Mouse (Mus musculus): ENCODE results near the gene H2afx. TPM values are rescaled to one million over a fixed set of nuclear protein-coding genes. Genes with fewer than 3 reads are reported as not detected.
"Not testable (repeated sequence)": the region's sequence is repeated elsewhere in the genome, so short reads cannot be mapped to it uniquely, and the experiment has no call there.

The H2afx gene
- total RNA-seq, 2 experiments from 2014 or later = 21.6 to 35.0 TPM

- intact Hi-C loops (cut with DNase I) = no loop called here
- DNase-seq = no peak
Measured at GRCm38 (mm10) chr9:44364480-44364879, 30.0 kb downstream of the H2afx start.

GRCm38 (mm10) chr9:44373386-44373785 lies 38.9 kb downstream of the H2afx start:
- DNase-seq = no peak
- intact Hi-C loops (cut with DNase I) = no loop called here

- intact Hi-C loops (cut with DNase I) = no loop called here
Measured at GRCm38 (mm10) chr9:44376141-44376540, 41.6 kb downstream of the H2afx start.

GRCm38 (mm10) chr9:44377335-44377734 lies 42.8 kb downstream of the H2afx start:
- DNase-seq; intact Hi-C loops (cut with DNase I): not testable (repeated sequence)

More at GRCm38 (mm10) chr9:44376141-44376540, 41.6 kb downstream of the H2afx start:
- DNase-seq = no peak

- DNase-seq = no peak
- intact Hi-C loops (cut with DNase I) = no loop called here
Measured at GRCm38 (mm10) chr9:44378153-44378730, 43.7 kb downstream of the H2afx start.

GRCm38 (mm10) chr9:44379054-44379834 lies 44.8 kb downstream of the H2afx start, which contains the start of gene Hyou1:
Gene Hyou1 (plus strand): TSS chr9:44379490.
- intact Hi-C loops (cut with DNase I) = no loop called here
- peak; percentile 99 to 100 for DNase-seq

- intact Hi-C loops (cut with DNase I) = loop anchor here (10.0 kb wide), 1 partner anchor 395 kb away; no protein-coding TSS in a partner anchor
- DNase-seq = no peak
Measured at GRCm38 (mm10) chr9:44379862-44380261, 45.4 kb downstream of the H2afx start.

- intact Hi-C loops (cut with DNase I) = loop anchor here (10.0 kb wide), 1 partner anchor 400 kb away; no protein-coding TSS in a partner anchor
- DNase-seq = no peak
Measured at GRCm38 (mm10) chr9:44384596-44384995, 50.1 kb downstream of the H2afx start.

Small RNA genes lying within 50 kb of the gene (microRNA-seq; reads per million reads assigned to microRNA genes)
- 0 reads per million in 2 experiments for gene Gm44335

Other genes with a start within 250 kb of the H2afx start
- not detected for gene Mfrp, start 233.0 kb upstream of the H2afx start, total RNA-seq (2021)
- 10 to 100 TPM; 15.2 to 19.5 TPM for gene C1qtnf5, start 227.4 kb upstream of the H2afx start, total RNA-seq (2021)
- gene Gm49380, start 221.2 kb upstream of the H2afx start, total RNA-seq (2021) = under 1 TPM in 1 of 2 experiments, not detected in 1; 0.12 TPM
- gene Rnf26, start 221.2 kb upstream of the H2afx start, total RNA-seq (2021) = 10 to 100 TPM; 10.1 to 11.3 TPM
- gene Mcam, start 200.2 kb upstream of the H2afx start, total RNA-seq (2021) = 10 to 100 TPM; 81.2 to 82.3 TPM
- 10 to 100 TPM; 26.4 to 31.2 TPM for gene Cbl, start 100.6 kb upstream of the H2afx start, total RNA-seq (2021)
- gene Ccdc153, start 94.0 kb upstream of the H2afx start, total RNA-seq (2021) = 1 to 10 TPM in 1 of 2 experiments, not detected in 1; 1.1 TPM
- 1 to 10 TPM; 2.0 to 2.8 TPM for gene Pdzd3, start 83.2 kb upstream of the H2afx start, total RNA-seq (2021)
- gene Nlrx1, start 66.1 kb upstream of the H2afx start, total RNA-seq (2021) = 10 to 100 TPM; 17.3 TPM
- gene Abcg4, start 46.1 kb upstream of the H2afx start, total RNA-seq (2021) = under 1 TPM; 0.72 to 0.73 TPM
- 10 to 100 TPM; 11.0 to 11.4 TPM for gene Hinfp, start 29.0 kb upstream of the H2afx start, total RNA-seq (2021)
- gene C2cd2l, start 14.4 kb upstream of the H2afx start, total RNA-seq (2021) = 10 to 100 TPM; 15.8 to 16.6 TPM
- 10 to 100 TPM; 18.8 to 21.0 TPM for gene Dpagt1, start 8.7 kb upstream of the H2afx start, total RNA-seq (2021)
- 10 to 100 TPM; 44.4 to 46.8 TPM for gene Hmbs, start 9.5 kb downstream of the H2afx start, total RNA-seq (2021)
- 10 to 100 TPM; 17.8 to 19.5 TPM for gene Vps11, start 27.0 kb downstream of the H2afx start, total RNA-seq (2021)
- gene Hyou1, start 44.8 kb downstream of the H2afx start, total RNA-seq (2021) = 10 to 100 TPM; 38.9 to 52.1 TPM
- 10 to 100 TPM; 29.6 to 31.0 TPM for gene Slc37a4, start 62.2 kb downstream of the H2afx start, total RNA-seq (2021)
- 100 to 1,000 TPM; 728 to 854 TPM for gene Rps25, start 72.4 kb downstream of the H2afx start, total RNA-seq (2021)
- 10 to 100 TPM; 32.1 to 35.8 TPM for gene Trappc4, start 72.9 kb downstream of the H2afx start, total RNA-seq (2021)
- 10 to 100 TPM; 11.4 to 11.9 TPM for gene Ccdc84, start 83.9 kb downstream of the H2afx start, total RNA-seq (2021)
- gene Foxr1, start 106.4 kb downstream of the H2afx start, total RNA-seq (2021) = not detected
- not detected for gene Upk2, start 120.3 kb downstream of the H2afx start, total RNA-seq (2021)
- gene Bcl9l, start 148.1 kb downstream of the H2afx start, total RNA-seq (2021) = 10 to 100 TPM; 57.9 to 64.9 TPM
- under 1 TPM; 0.12 to 0.20 TPM for gene Cxcr5, start 227.2 kb downstream of the H2afx start, total RNA-seq (2021)